Mouse (Mus musculus): ENCODE data around the gene Cenpb. TPM values are rescaled to one million over a fixed set of nuclear protein-coding genes. Genes with fewer than 3 reads are reported as not detected.
A peak's percentile ranks its signal among the peaks of the same experiment; 100 is the strongest.

Gene Cenpb
- polyA plus RNA-seq, 1 experiment, result 55.0 TPM

GRCm38 (mm10) chr2:131172322-131172721 is 7.5 kb downstream of the Cenpb start:
- Histone ChIP-seq H3K4me1 (ENCODE audit: control insufficient read depth, insufficient read depth, low read length) (peaks cover 2% of the 10 kb centered on the region), H3K27ac (ENCODE audit: insufficient read depth, low read length) (no peak overlapping the region), H3K4me3 (ENCODE audit: insufficient read depth, low read length) (no peak overlapping the region)
- TF ChIP-seq POLR2A (IDR thresholded peaks at IDR 0.05; ENCODE audit: low read depth, low read length) (no peak), CTCF (IDR thresholded peaks at IDR 0.05; ENCODE audit: borderline replicate concordance, insufficient read depth, low read length) (no peak)

DNA sequence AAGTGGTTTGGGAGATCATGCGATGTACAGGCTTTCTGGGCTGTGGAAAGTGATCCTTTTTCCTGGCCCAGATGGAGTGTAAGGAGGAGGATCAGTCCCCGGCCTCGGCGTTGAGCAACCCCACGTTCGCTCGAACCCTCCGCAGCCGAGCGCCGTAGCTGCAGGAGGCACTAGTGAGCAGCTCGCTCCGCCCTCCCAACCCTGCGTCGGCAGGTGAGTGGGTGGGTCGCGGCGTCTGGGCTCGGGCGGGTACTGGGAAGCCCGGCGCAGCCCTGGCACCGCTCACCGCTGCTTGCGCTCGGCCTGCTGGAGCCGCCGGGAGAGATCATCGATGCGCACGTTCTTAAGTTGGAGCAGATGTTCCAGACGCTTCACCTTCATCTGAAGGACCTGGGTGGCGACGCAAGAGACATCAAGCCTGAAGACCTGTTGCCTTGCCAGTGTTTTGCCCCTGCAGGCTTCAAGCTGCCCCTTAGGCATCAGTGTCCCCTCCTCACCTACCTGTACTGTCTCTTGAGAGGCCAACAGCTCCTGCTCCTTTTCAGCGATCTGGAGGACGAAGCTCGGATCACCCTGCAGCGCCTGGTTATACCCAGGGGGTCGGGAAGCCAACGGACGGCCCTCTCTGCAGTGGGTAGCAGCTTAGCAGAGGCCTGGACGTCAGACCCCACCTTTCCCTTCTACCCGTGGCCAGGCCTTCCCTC is 8.3 kb downstream of the Cenpb start:
- no peak overlapping the region for H3K4me3 ChIP-seq (ENCODE audit: insufficient read depth, low read length)
- TF ChIP-seq CTCF (IDR thresholded peaks at IDR 0.05; ENCODE audit: borderline replicate concordance, insufficient read depth, low read length), result no peak
- no peak for TF ChIP-seq POLR2A (IDR thresholded peaks at IDR 0.05; ENCODE audit: low read depth, low read length)

GRCm38 (mm10) chr2:131170936-131171335 is 8.9 kb downstream of the Cenpb start:
- Histone ChIP-seq H3K4me1 (ENCODE audit: control insufficient read depth, insufficient read depth, low read length) (no peaks in the 10 kb centered on the region), H3K27ac (ENCODE audit: insufficient read depth, low read length) (no peak overlapping the region), H3K4me3 (ENCODE audit: insufficient read depth, low read length) (no peak overlapping the region)
- TF ChIP-seq CTCF (IDR thresholded peaks at IDR 0.05; ENCODE audit: borderline replicate concordance, insufficient read depth, low read length) (no peak), POLR2A (IDR thresholded peaks at IDR 0.05; ENCODE audit: low read depth, low read length) (no peak)

More for the DNA sequence above, 8.3 kb downstream of the Cenpb start:
- no peak overlapping the region for H3K27ac ChIP-seq (ENCODE audit: insufficient read depth, low read length)
- no peaks in the 10 kb centered on the region for H3K4me1 ChIP-seq (ENCODE audit: control insufficient read depth, insufficient read depth, low read length)

DNA sequence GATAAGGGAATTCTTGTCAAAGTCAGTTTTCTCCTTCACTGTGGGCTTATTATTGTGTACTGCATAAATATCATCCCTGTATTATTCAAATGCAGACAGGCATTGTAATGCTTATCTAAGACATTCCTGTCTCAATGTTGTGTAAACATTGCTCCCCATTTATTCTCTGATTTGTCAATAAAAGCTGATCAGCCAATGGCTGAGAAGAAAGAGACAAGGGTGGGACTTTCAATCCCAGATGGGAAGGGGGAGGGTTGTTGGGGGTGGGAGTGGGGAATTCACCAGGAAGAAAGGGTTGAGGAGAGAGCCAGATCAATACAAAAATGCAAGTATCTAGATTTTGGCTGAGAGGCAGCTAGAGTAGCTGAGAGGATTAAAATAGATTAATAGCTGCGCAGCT is 11.0 kb downstream of the Cenpb start:
- TF ChIP-seq CTCF (IDR thresholded peaks at IDR 0.05; ENCODE audit: borderline replicate concordance, insufficient read depth, low read length) (no peak), POLR2A (IDR thresholded peaks at IDR 0.05; ENCODE audit: low read depth, low read length) (no peak)
- no peak overlapping the region for H3K27ac ChIP-seq (ENCODE audit: insufficient read depth, low read length)
- no peaks in the 10 kb centered on the region for H3K4me1 ChIP-seq (ENCODE audit: control insufficient read depth, insufficient read depth, low read length)
- no peak overlapping the region for H3K4me3 ChIP-seq (ENCODE audit: insufficient read depth, low read length)

- Histone ChIP-seq H3K27ac (ENCODE audit: insufficient read depth, low read length) (no peak overlapping the region), H3K4me1 (ENCODE audit: control insufficient read depth, insufficient read depth, low read length) (no peaks in the 10 kb centered on the region), H3K4me3 (ENCODE audit: insufficient read depth, low read length) (no peak overlapping the region)
- no peak for TF ChIP-seq CTCF (IDR thresholded peaks at IDR 0.05; ENCODE audit: borderline replicate concordance, insufficient read depth, low read length)
- TF ChIP-seq POLR2A (IDR thresholded peaks at IDR 0.05; ENCODE audit: low read depth, low read length), result no peak
Observed at GRCm38 (mm10) chr2:131167984-131168383, 11.9 kb downstream of the Cenpb start.

DNA sequence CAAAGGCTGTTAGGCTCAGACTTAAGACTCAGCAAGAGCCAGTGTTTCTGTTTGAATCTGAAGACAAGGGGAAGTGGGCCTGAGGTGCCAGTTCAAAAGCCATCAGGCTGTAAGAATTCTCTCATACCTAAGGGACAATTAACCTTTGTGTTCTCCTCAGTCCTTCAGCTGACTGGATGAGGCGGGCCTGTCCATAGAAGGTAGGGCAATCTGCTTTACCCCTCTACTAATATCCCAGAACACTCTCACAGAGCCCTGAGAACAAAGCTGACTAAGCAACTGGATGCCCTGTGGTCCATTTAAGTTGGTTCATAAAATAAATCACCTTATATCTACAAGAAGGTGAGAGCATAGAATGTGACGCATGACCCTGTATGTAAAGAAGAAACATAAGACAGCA is 13.7 kb downstream of the Cenpb start:
- TF ChIP-seq POLR2A (IDR thresholded peaks at IDR 0.05; ENCODE audit: low read depth, low read length) (no peak), CTCF (IDR thresholded peaks at IDR 0.05; ENCODE audit: borderline replicate concordance, insufficient read depth, low read length) (no peak)
- no peak overlapping the region for H3K27ac ChIP-seq (ENCODE audit: insufficient read depth, low read length)
- H3K4me1 ChIP-seq (ENCODE audit: control insufficient read depth, insufficient read depth, low read length), result no peaks in the 10 kb centered on the region
- H3K4me3 ChIP-seq (ENCODE audit: insufficient read depth, low read length), result no peak overlapping the region

- TF ChIP-seq POLR2A (IDR thresholded peaks at IDR 0.05; ENCODE audit: low read depth, low read length) (no peak), CTCF (IDR thresholded peaks at IDR 0.05; ENCODE audit: borderline replicate concordance, insufficient read depth, low read length) (no peak)
- Histone ChIP-seq H3K4me1 (ENCODE audit: control insufficient read depth, insufficient read depth, low read length) (no peaks in the 10 kb centered on the region), H3K4me3 (ENCODE audit: insufficient read depth, low read length) (no peak overlapping the region), H3K27ac (ENCODE audit: insufficient read depth, low read length) (no peak overlapping the region)
Observed at GRCm38 (mm10) chr2:131163924-131164323, 15.9 kb downstream of the Cenpb start.

DNA sequence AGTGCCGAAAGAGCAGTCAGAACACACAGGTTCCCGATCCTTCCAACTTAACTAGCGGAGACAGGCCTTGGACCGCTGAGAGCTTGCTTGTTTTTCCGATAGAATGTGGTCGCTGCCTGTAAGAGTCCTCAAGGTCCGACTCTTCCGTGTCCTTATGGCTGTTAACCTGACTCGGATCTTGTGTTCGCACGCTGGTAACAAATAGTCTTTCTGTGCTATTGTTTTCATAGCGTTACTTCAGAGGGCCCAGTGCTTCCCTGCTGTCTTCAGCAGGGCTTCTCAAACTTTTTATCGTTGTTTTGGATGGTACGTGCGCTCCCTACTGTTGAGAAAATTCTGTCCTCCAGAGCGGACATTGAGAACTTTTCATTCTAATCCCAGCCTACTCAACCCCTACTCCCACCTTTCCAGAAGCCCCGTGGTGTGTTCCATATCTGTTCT is 19.2 kb downstream of the Cenpb start:
- H3K4me1 ChIP-seq (ENCODE audit: control insufficient read depth, insufficient read depth, low read length), result peaks cover 3% of the 10 kb centered on the region; the same call in 1 of the 2 replicates
- peak overlapping the region; percentile 56 for H3K4me3 ChIP-seq (ENCODE audit: insufficient read depth, low read length)
- H3K27ac ChIP-seq (ENCODE audit: insufficient read depth, low read length), result peak overlapping the region; percentile 70
- TF ChIP-seq CTCF (IDR thresholded peaks at IDR 0.05; ENCODE audit: borderline replicate concordance, insufficient read depth, low read length), result no peak
- peak; percentile 24; the same call in 1 of the 2 replicates for TF ChIP-seq POLR2A (IDR thresholded peaks at IDR 0.05; ENCODE audit: low read depth, low read length)

GRCm38 (mm10) chr2:131159938-131160581 is 19.8 kb downstream of the Cenpb start, which contains the start of gene 1700037H04Rik:
Gene 1700037H04Rik (minus strand): TSS chr2:131160081.
- peak within 1 kb of the TSS; percentile 70 for H3K27ac ChIP-seq (ENCODE audit: insufficient read depth, low read length)
- H3K4me1 ChIP-seq (ENCODE audit: control insufficient read depth, insufficient read depth, low read length), result peaks cover 3% of the 10 kb centered on the region; the same call in 1 of the 2 replicates
- peak; percentile 93 for TF ChIP-seq POLR2A (IDR thresholded peaks at IDR 0.05; ENCODE audit: low read depth, low read length)
- TF ChIP-seq CTCF (IDR thresholded peaks at IDR 0.05; ENCODE audit: borderline replicate concordance, insufficient read depth, low read length), result no peak

DNA sequence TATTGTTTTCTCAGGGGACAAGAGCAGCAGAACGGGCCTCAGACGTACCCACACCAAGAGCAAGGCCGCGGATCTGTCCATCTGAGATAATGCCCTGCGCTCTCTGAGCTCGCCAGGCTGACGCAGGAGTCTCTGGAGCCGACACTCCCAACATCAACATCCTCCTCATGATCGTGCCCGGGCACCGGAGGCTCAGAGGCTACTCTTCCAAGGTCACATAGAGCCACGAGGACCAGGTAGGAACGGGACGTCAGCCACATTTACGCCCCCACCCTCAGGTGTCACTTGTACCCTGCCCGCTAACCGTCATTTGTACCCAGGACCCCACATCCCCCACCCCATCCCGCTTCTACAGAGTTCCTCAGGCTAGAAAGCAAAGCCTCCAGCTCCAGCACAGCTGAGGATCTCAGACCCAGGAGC is 20.4 kb downstream of the Cenpb start:
- TF ChIP-seq CTCF (IDR thresholded peaks at IDR 0.05; ENCODE audit: borderline replicate concordance, insufficient read depth, low read length) (no peak), POLR2A (IDR thresholded peaks at IDR 0.05; ENCODE audit: low read depth, low read length) (no peak)
- H3K4me1 ChIP-seq (ENCODE audit: control insufficient read depth, insufficient read depth, low read length), result peaks cover 3% of the 10 kb centered on the region; the same call in 1 of the 2 replicates
- H3K27ac ChIP-seq (ENCODE audit: insufficient read depth, low read length), result no peak overlapping the region
- peak overlapping the region; percentile 76 for H3K4me3 ChIP-seq (ENCODE audit: insufficient read depth, low read length)

More at GRCm38 (mm10) chr2:131159938-131160581, 19.8 kb downstream of the Cenpb start, which contains the start of gene 1700037H04Rik:
- H3K4me3 ChIP-seq (ENCODE audit: insufficient read depth, low read length), result peak within 1 kb of the TSS; percentile 76

Measured in embryonic fibroblast, embryonic 13.5 days (primary cell).